Mouse (Mus musculus) small intestine, adult 2 months (tissue): ENCODE results near the gene 5730596B20Rik. TPM values are rescaled to one million over a fixed set of nuclear protein-coding genes. Genes with fewer than 3 reads are reported as not detected.

Experiments used
- H3K27ac ChIP-seq: fragments of 200-500 bp; 2 replicates; pipeline ENCODE4 v1.5.1; 2012; ENCODE audit warnings: low read depth, low read length, control low read depth, inconsistent platforms; ENCODE audit not compliant: insufficient read depth
- H3K27me3 ChIP-seq: fragments of 200-500 bp; 2 replicates; pipeline ENCODE4 v1.6.1; 2012; ENCODE audit warnings: mild to moderate bottlenecking, moderate library complexity, low read length, inconsistent platforms; ENCODE audit not compliant: control insufficient read depth, insufficient read depth
- H3K36me3 ChIP-seq: fragments of 200-500 bp; 2 replicates; pipeline ENCODE4 v1.6.1; 2012; ENCODE audit warnings: mild to moderate bottlenecking, low read length, control low read depth, inconsistent platforms; ENCODE audit not compliant: control insufficient read depth, insufficient read depth
- H3K4me1 ChIP-seq: fragments of 200-500 bp; 2 replicates; pipeline ENCODE4 v1.6.1; 2012; ENCODE audit warnings: low read length, inconsistent platforms, mixed read lengths; ENCODE audit not compliant: control insufficient read depth, insufficient read depth, insufficient read length
- H3K4me3 ChIP-seq: fragments of 200-500 bp; 2 replicates; pipeline ENCODE4 v1.5.1; 2012; ENCODE audit warnings: low read depth, mild to moderate bottlenecking, control low read depth, inconsistent platforms, low read length, moderate library complexity
- CTCF ChIP-seq: fragments of 200-500 bp; IDR thresholded peaks from 2 replicates; pipeline ENCODE4 v1.5.1; 2012; ENCODE audit warnings: low read depth, mild to moderate bottlenecking, control low read depth, inconsistent platforms, low read length, moderate library complexity, mixed read lengths; ENCODE audit not compliant: insufficient replicate concordance, insufficient read length; ENCODE audit errors: extremely low read depth
- POLR2A ChIP-seq: fragments of 200-500 bp; IDR thresholded peaks from 2 replicates; pipeline ENCODE4 v1.6.1; 2012; ENCODE audit warnings: low read depth, mild to moderate bottlenecking, control low read depth, inconsistent platforms, low read length, moderate library complexity
- WGBS: fragments of 180-500 bp; shearing (Covaris S2); methylation state at CpG from one replicate; pipeline ENCODE4 v1.1.7; 2018; 5-methylcytosine and 5-hydroxymethylcytosine counted together
- polyA plus RNA-seq: library from polyadenylated mRNA; depleted of rRNA; stranded (reverse); fragments of >200 nt; gene quantifications from 2 replicates; pipeline ENCODE4 v1.2.3, GENCODE M21; 2012

Gene 5730596B20Rik
- polyA plus RNA-seq, 1 experiment = not detected

DNA sequence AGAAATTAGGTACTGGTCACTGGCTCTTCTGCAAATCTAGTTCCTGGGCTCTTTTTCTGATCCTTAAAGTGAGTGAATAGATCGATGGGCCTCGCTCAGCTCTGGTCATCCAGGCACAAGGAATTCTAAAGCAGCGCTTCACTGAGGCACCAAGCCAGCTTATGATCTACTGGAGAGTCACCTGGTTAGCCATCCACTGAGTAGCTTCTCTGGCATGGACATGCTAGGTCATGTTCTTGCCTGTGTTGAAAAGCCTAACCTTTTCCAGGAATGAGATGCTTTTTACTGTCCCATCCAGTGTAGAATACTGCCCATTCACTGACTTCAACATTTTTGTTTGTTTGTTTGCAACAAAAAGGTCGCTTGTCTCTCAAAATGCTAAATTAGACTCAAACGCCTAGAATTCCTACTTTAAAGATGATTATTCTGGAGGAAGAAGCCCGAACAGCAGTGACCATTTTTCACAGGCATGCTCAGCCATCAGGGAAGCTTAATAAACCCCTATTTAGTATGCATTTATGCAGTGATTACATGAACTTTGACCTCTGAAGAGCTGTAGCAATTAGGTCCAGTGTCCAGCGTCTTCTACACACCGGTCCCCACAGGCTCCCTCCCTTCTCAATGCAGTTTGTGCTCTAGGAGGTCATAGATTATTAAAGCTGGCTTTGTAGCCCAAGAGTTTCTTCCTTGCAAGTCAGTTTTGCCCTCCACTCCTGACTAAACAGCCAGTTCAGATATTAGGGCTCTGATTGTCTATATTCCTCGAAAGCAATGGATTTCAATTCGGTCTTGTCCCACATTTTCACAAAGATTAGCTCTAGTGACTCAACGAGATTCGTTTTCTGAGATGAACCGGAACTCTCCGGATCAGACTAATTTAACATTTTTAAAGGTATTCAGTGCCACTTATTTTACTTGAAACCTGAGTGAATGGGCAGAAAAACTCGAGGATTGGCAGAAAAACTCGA lies 24.8 kb upstream of the 5730596B20Rik start:
- no peak overlapping the region for H3K4me3 ChIP-seq
- H3K27ac ChIP-seq = no peak overlapping the region
- H3K4me1 ChIP-seq = no peaks in the 10 kb centered on the region
- peaks cover 20% of the 10 kb centered on the region for H3K27me3 ChIP-seq
- H3K36me3 ChIP-seq = no peaks in the 10 kb centered on the region
- WGBS = 52% methylated on average over 16 of the region's 16 CpGs
- no peak for TF ChIP-seq CTCF
- TF ChIP-seq POLR2A = no peak

DNA sequence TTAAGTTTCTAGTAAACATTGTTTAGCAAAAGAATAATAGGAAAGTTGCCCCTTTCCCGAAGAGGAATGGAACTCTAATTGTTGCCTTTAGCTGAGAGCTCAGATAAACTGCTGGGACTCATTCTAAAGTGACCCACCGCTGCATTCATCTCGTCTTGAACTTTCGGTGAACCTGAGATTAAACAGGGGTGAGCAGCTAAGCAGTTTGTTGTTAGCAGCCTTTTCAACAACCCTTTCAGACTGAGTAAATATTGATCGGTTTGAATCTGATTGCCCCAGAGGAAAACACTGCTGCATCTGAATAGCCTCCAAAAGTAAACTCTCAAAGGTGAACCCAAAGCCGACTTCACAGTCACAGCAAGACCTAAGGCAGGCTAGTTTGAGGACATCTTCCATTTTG lies 24.0 kb upstream of the 5730596B20Rik start:
- no peaks in the 10 kb centered on the region for H3K4me1 ChIP-seq
- WGBS = 32% methylated on average over 6 of the region's 6 CpGs
- peaks cover 27% of the 10 kb centered on the region for H3K27me3 ChIP-seq
- TF ChIP-seq POLR2A (no peak), CTCF (no peak)
- no peaks in the 10 kb centered on the region for H3K36me3 ChIP-seq
- H3K27ac ChIP-seq = no peak overlapping the region
- H3K4me3 ChIP-seq = no peak overlapping the region

DNA sequence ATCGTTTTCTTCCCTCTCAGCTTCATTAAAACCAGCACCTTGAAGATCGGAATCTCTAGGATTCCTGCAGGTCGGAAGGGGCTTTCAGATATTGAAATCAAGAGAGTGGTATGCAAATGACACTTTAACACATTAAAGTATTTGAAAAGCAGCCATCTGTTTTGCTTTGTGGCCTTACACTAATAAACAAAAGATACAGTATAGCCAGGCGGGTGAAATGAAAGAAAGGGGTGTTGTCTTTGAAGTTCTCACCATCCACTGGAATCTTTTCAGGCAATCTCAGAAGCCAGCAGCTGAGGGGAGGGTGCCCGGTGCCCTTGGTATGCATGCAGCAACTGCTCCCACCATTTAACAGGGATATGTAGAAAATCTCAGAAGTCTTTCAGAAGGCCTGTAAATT lies 23.3 kb upstream of the 5730596B20Rik start:
- TF ChIP-seq CTCF (no peak), POLR2A (no peak)
- no peak overlapping the region for H3K4me3 ChIP-seq
- no peaks in the 10 kb centered on the region for H3K4me1 ChIP-seq
- no peak overlapping the region for H3K27ac ChIP-seq
- 71% methylated on average over 5 of the region's 5 CpGs for WGBS
- peaks cover 34% of the 10 kb centered on the region for H3K27me3 ChIP-seq
- H3K36me3 ChIP-seq = no peaks in the 10 kb centered on the region

DNA sequence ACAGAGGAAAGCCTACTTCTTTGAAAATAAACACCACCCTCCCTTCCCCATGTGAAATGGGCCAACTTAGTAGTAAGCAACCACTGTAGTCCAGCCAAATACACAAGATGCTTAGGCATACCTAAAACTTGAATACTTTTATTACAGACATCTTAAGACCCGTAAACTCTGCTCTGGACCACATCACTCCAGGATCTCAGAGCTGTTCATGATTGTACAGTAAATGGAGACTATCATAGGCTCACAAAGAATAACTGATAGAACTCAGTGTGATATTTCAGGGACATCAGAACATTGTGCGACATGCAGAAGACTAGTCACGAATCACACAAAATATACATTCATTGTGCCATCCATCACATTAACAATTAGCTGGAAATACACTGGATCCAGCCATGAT lies 21.8 kb upstream of the 5730596B20Rik start:
- WGBS = 80% methylated on average over 3 of the region's 3 CpGs
- TF ChIP-seq POLR2A (no peak), CTCF (no peak)
- Histone ChIP-seq H3K27ac (no peak overlapping the region), H3K4me3 (no peak overlapping the region), H3K4me1 (peaks cover 1% of the 10 kb centered on the region; the same call in 1 of the 2 replicates), H3K36me3 (no peaks in the 10 kb centered on the region), H3K27me3 (peaks cover 39% of the 10 kb centered on the region)

- no peak for TF ChIP-seq CTCF
- peaks cover 45% of the 10 kb centered on the region for H3K27me3 ChIP-seq
- WGBS = 36% methylated on average over 20 of the region's 20 CpGs
These were observed 20.6 kb upstream of the 5730596B20Rik start for GRCm38 (mm10) chr6:52156551-52157200.

GRCm38 (mm10) chr6:52157466-52158275 lies 19.6 kb upstream of the 5730596B20Rik start:
- Histone ChIP-seq H3K4me3 (peak overlapping the region; percentile 79), H3K27ac (no peak overlapping the region), H3K36me3 (no peaks in the 10 kb centered on the region), H3K4me1 (peaks cover 5% of the 10 kb centered on the region; the same call in 1 of the 2 replicates), H3K27me3 (peaks cover 40% of the 10 kb centered on the region)
- WGBS = 7% methylated on average over 32 of the region's 32 CpGs
- TF ChIP-seq CTCF (no peak), POLR2A (no peak)

More at GRCm38 (mm10) chr6:52156551-52157200, 20.6 kb upstream of the 5730596B20Rik start:
- H3K4me1 ChIP-seq = peaks cover 5% of the 10 kb centered on the region; the same call in 1 of the 2 replicates
- H3K27ac ChIP-seq = no peak overlapping the region
- no peak overlapping the region for H3K4me3 ChIP-seq
- H3K36me3 ChIP-seq = no peaks in the 10 kb centered on the region
